Mouse (Mus musculus) liver, embryonic 14.5 days (tissue): ENCODE results near the gene Psmb3. TPM values are rescaled to one million over a fixed set of nuclear protein-coding genes. Genes with fewer than 3 reads are reported as not detected.
"Not testable (repeated sequence)": the region's sequence is repeated elsewhere in the genome, so short reads cannot be mapped to it uniquely, and the experiment has no call there.

Experiments
- ATAC-seq: fragments of 200-750 bp; cut with Nextera tagmentation; 2 replicates; pipeline ENCODE4 v1.8.0; 2017; ENCODE audit warnings: moderate number of reproducible peaks, mild to moderate bottlenecking, moderate library complexity; ENCODE audit not compliant: insufficient read depth
- DNase-seq, 3 experiments: peaks; one replicate each; pipeline ENCODE4 v3.0.0-alpha.2; 2012 to 2013; ENCODE audit warnings: low read depth in 3 of 3, low spot score in 3 of 3
- H3K27ac ChIP-seq: fragments of 300-500 bp; sonication (generic); 2 replicates; pipeline ENCODE4 v1.5.1; 2014; ENCODE audit warnings: moderate library complexity, mild to moderate bottlenecking, control low read depth, inconsistent platforms
- H3K27me3 ChIP-seq: fragments of 300-500 bp; sonication (generic); 2 replicates; pipeline ENCODE4 v1.6.1; 2014; ENCODE audit warnings: mild to moderate bottlenecking, low read length, moderate library complexity; ENCODE audit not compliant: control insufficient read depth, insufficient read depth
- H3K36me3 ChIP-seq: fragments of 300-500 bp; sonication (generic); replicated peaks from 2 replicates; pipeline ENCODE4 v1.6.1; 2014; ENCODE audit warnings: low read depth; ENCODE audit not compliant: control insufficient read depth, insufficient read depth
- H3K4me1 ChIP-seq, 2 experiments: fragments of 200-500 bp in 1 of 2; fragments of 300-500 bp in 1 of 2; sonication (generic) in 1 of 2; replicated peaks; 2 replicates each; pipeline ENCODE4 v1.6.1; 2012 to 2014; ENCODE audit warnings: antibody characterized with exemption in 1 of 2, inconsistent platforms in 1 of 2, low read length in 1 of 2; ENCODE audit not compliant: control insufficient read depth in 2 of 2, insufficient read depth in 2 of 2
- H3K4me2 ChIP-seq: fragments of 300-500 bp; sonication (generic); 2 replicates; pipeline ENCODE4 v1.6.1; 2014; ENCODE audit warnings: low read depth, mild to moderate bottlenecking, control low read depth, moderate library complexity
- H3K4me3 ChIP-seq, 2 experiments: fragments of 200-500 bp in 1 of 2; fragments of 300-500 bp in 1 of 2; sonication (generic) in 1 of 2; 2 replicates each; pipeline ENCODE4 v1.5.1; 2012 to 2014; ENCODE audit warnings: low read depth in 2 of 2, low read length in 2 of 2, mild to moderate bottlenecking in 2 of 2, control low read depth in 1 of 2, inconsistent platforms in 1 of 2, moderate library complexity in 1 of 2; ENCODE audit not compliant: insufficient read depth in 1 of 2
- H3K9ac ChIP-seq: fragments of 300-500 bp; sonication (generic); replicated peaks from 2 replicates; pipeline ENCODE4 v1.6.1; 2014; ENCODE audit warnings: mild to moderate bottlenecking, control low read depth, moderate library complexity
- H3K9me3 ChIP-seq: fragments of 300-500 bp; sonication (generic); 2 replicates; pipeline ENCODE4 v1.6.1; 2016; ENCODE audit warnings: low read length, mixed read lengths; ENCODE audit not compliant: control insufficient read depth
- CTCF ChIP-seq: IDR thresholded peaks from 2 replicates; pipeline ENCODE4 v1.5.1; 2016; ENCODE audit warnings: antibody characterized with exemption, low read depth, control low read depth
- EP300 ChIP-seq: IDR thresholded peaks from 2 replicates; pipeline ENCODE4 v1.6.1; 2016; ENCODE audit warnings: antibody characterized with exemption, low read depth
- WGBS: fragments of 180-500 bp; shearing (Covaris S2); extraction: QIAGEN DNeasy Blood & Tissue Kit; methylation state at CpG from one replicate; pipeline ENCODE4 v1.1.7; 2014; ENCODE audit not compliant: insufficient replicate concordance; 5-methylcytosine and 5-hydroxymethylcytosine counted together
- polyA plus RNA-seq, 2 experiments: library from polyadenylated mRNA; depleted of rRNA in 1 of 2; stranded (reverse) in 1 of 2; unstranded in 1 of 2; fragments of >200 nt; fragmentation: Nextera tagmentation in 1 of 2; extraction: Ambion mirVana in 1 of 2; gene quantifications; 2 replicates each; pipeline versions ENCODE4 v1.2.1 to v1.2.3; 2012 to 2014

Gene Psmb3
- polyA plus RNA-seq, 2 experiments, result 197 to 330 TPM

DNA sequence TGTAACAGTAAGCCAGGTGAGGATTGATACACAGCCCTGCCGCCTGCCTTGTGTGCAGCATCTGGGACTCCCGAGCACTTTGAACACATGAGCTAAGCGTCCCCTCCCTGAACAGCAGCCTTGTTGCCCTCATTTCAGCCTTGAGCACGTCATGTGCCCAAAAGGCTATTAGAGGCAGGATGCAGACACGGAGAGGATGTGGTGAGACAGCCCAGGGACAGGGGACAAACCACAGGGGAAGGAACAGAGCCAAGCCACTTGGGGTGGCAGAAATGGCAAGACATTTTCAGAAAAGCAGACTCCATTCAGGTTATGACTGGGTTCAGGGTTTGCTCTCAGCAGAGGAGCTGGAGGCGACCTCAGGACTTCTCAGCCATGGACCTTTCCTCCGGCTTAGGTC, 25.1 kb downstream of the Psmb3 start:
- H3K4me2 ChIP-seq, result no peak overlapping the region
- DNase-seq (no peak), ATAC-seq (no peak)
- no peak overlapping the region for H3K27ac ChIP-seq
- H3K36me3 ChIP-seq, result peaks cover 9% of the 10 kb centered on the region
- no peaks in the 10 kb centered on the region for H3K27me3 ChIP-seq
- H3K9ac ChIP-seq, result no peak overlapping the region
- H3K4me1 ChIP-seq, result no peaks in the 10 kb centered on the region
- H3K9me3 ChIP-seq, result no peaks in the 10 kb centered on the region
- no peak overlapping the region for H3K4me3 ChIP-seq
- 45% methylated on average over 7 of the region's 7 CpGs for WGBS
- no peak for TF ChIP-seq EP300
- TF ChIP-seq CTCF, result no peak

- ATAC-seq (no peak), DNase-seq (no peak)
- 58% methylated on average over 7 of the region's 7 CpGs for WGBS
- Histone ChIP-seq H3K4me1 (0 out of 4 replicates have a peak, but pooled peaks cover 0 to 2% of the 10 kb centered on the region in 2 experiments), H3K27me3 (no peaks in the 10 kb centered on the region), H3K9ac (no peak overlapping the region), H3K36me3 (peaks cover 9% of the 10 kb centered on the region), H3K27ac (no peak overlapping the region), H3K4me2 (no peak overlapping the region), H3K4me3 (no peak overlapping the region), H3K9me3 (no peaks in the 10 kb centered on the region)
- TF ChIP-seq EP300, result no peak
- no peak for TF ChIP-seq CTCF
These were observed 25.5 kb downstream of the Psmb3 start for GRCm38 (mm10) chr11:97728730-97729129.

DNA sequence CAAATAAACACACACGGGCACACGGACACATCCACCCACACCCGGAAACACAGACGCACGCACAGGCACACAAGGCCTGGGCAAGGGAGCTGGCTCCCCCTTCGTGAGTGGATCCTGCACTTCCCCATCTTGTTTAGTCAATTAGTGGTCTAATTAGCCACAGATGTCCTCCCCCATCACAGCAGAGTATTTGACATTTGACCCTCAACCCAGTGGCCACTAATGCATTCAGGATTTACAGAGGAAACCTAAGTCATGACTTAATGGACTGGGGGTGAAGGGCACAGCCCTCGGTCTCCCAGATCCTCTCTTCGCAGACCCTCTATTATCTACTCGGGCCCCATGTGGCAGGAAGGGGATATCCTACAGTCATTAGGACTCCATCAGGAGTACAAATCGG, 30.5 kb downstream of the Psmb3 start:
- 36% methylated on average over 10 of the region's 10 CpGs for WGBS
- H3K4me3 ChIP-seq, result no peak overlapping the region
- 0 out of 4 replicates have a peak, but pooled peaks cover 0 to 5% of the 10 kb centered on the region in 2 experiments for H3K4me1 ChIP-seq
- H3K27ac ChIP-seq, result no peak overlapping the region
- DNase-seq (no peak), ATAC-seq (no peak)
- H3K4me2 ChIP-seq, result no peak overlapping the region
- no peak overlapping the region for H3K9ac ChIP-seq
- no peaks in the 10 kb centered on the region for H3K27me3 ChIP-seq
- H3K36me3 ChIP-seq, result no peaks in the 10 kb centered on the region; the same call in 1 of the 2 replicates
- no peaks in the 10 kb centered on the region for H3K9me3 ChIP-seq
- no peak for TF ChIP-seq CTCF
- TF ChIP-seq EP300, result no peak

GRCm38 (mm10) chr11:97734810-97735209, 31.6 kb downstream of the Psmb3 start:
- not testable (repeated sequence) for H3K4me1 ChIP-seq, H3K9ac ChIP-seq, H3K9me3 ChIP-seq, DNase-seq, H3K4me3 ChIP-seq, H3K27ac ChIP-seq, H3K36me3 ChIP-seq, ATAC-seq, H3K4me2 ChIP-seq, H3K27me3 ChIP-seq
- WGBS, result 56% methylated on average over 5 of the region's 5 CpGs

- no peak for DNase-seq
- ATAC-seq, result no peak
- Histone ChIP-seq H3K4me2 (no peak overlapping the region), H3K27me3 (no peaks in the 10 kb centered on the region), H3K4me1 (0 out of 4 replicates have a peak, but pooled peaks cover 0 to 5% of the 10 kb centered on the region in 2 experiments), H3K36me3 (no peaks in the 10 kb centered on the region), H3K27ac (no peak overlapping the region), H3K9me3 (no peaks in the 10 kb centered on the region), H3K4me3 (no peak overlapping the region), H3K9ac (no peak overlapping the region)
- TF ChIP-seq EP300 (no peak), CTCF (no peak)
- 69% methylated on average over 5 of the region's 5 CpGs for WGBS
These were observed 33.4 kb downstream of the Psmb3 start for GRCm38 (mm10) chr11:97736645-97737044.
